Comparison of ENCODE assay signal across 9 mouse cellular contexts in genomic region chr17:44130429-44130828, GRCm38 (mm10). TPM values are rescaled to one million over a fixed set of nuclear protein-coding genes. Genes with fewer than 3 reads are reported as not detected.
A peak's percentile ranks its signal among the peaks of the same experiment; 100 is the strongest.
DNase-seq lines count a peak whose midpoint lies in the region; ATAC-seq and TF ChIP-seq lines count a peak whose summit lies in the region.
"Had no signal": no experiment of that assay in that cellular context is flagged by ENCODE, and none has a peak within 500 bp of the region (broad histone marks: within the 10 kb centered on the region; RNA-seq: fewer than 3 reads in every experiment).

No protein-coding gene starts in this region.

- DNase-seq in CH12.LX (ENCODE audit: extremely low read depth) (peak; percentile 70), ZHBTc4 (ENCODE audit: low read depth, low spot score) (peak; percentile 72)
- DNase-seq in cerebellum, postnatal 14 days = peak; percentile 77 to 83
- peak; percentile 53 to 61 for DNase-seq in gastrocnemius, postnatal 36 days
- DNase-seq in layer of hippocampus, adult 9-11 months = peak; percentile 23
- DNase-seq in right cerebral cortex, postnatal 4 days = peak; percentile 85
- peak; percentile 32 to 68 for DNase-seq in urinary bladder, postnatal 4 days (ENCODE audit: low spot score in 2 of 2)

- TF ChIP-seq RAD21 in CH12.LX (IDR thresholded peaks at IDR 0.05; ENCODE audit: low read depth, low read length) = peak; percentile 92

- H3K27me3 ChIP-seq in CH12.LX (replicated peaks) = peaks cover 60% of the 10 kb centered on the region

- TF ChIP-seq EP300 in CH12.LX (IDR thresholded peaks at IDR 0.05; ENCODE audit: low read length) = no peak

- H3K79me2 ChIP-seq in CH12.LX (replicated peaks; ENCODE audit: control insufficient read depth, extremely low read depth, insufficient read depth, poor library complexity, severe bottlenecking) = no peaks in the 10 kb centered on the region

- no peaks in the 10 kb centered on the region for H3K36me3 ChIP-seq in CH12.LX (replicated peaks in 1 of 2; ENCODE audit: control insufficient read depth in 1 of 2, insufficient read depth in 1 of 2, low read length in 1 of 2)
- H3K36me3 ChIP-seq: limb, embryonic 15.5 days had no signal

- peak; percentile 84 for ATAC-seq in megakaryocyte, adult 5-6 weeks (ENCODE audit: poor library complexity, severe bottlenecking)

- no peak overlapping the region for H3K4me3 ChIP-seq in CH12.LX (replicated peaks in 1 of 3; ENCODE audit: low read depth in 2 of 3, low read length in 2 of 3, poor library complexity in 1 of 3)
- H3K4me3 ChIP-seq: limb, embryonic 15.5 days had no signal

- intact Hi-C loops in gastrocnemius, postnatal 36 days (cut with DNase I) = loop anchor here (10.0 kb wide), 1 partner anchor 436 kb away; no protein-coding TSS in a partner anchor

- no peak for TF ChIP-seq POLR2A in CH12.LX (IDR thresholded peaks at IDR 0.05; ENCODE audit: low read depth, low read length)

- in situ Hi-C loops in CH12.LX (cut with MboI; ENCODE audit: low pct_ligation_motif_present, low pct_unique_long_range_greater_than_20kb, low sequenced_read_pairs) = no loop called here

- H3K9me3 ChIP-seq in CH12.LX (replicated peaks; ENCODE audit: low read length) = peaks cover 5% of the 10 kb centered on the region
- H3K9me3 ChIP-seq: limb, embryonic 15.5 days had no signal

- TF ChIP-seq CTCF in CH12.LX (conservative IDR thresholded peaks at IDR 0.05 in 1 of 2, IDR thresholded peaks at IDR 0.05 in 1 of 2; ENCODE audit: low read depth in 2 of 2, low read length in 2 of 2) = peak; percentile 75 to 90

- no peaks in the 10 kb centered on the region for H3K4me1 ChIP-seq in CH12.LX (ENCODE audit: control insufficient read depth in 1 of 2, insufficient read depth in 2 of 2)
- H3K4me1 ChIP-seq: limb, embryonic 15.5 days had no signal

- dilution Hi-C loops in CH12.LX (cut with MboI; ENCODE audit: extremely low pct_ligation_motif_present, extremely low pct_unique_long_range_greater_than_20kb, low sequenced_read_pairs) = no loop called here

- H3K4me2 ChIP-seq in CH12.LX (ENCODE audit: insufficient read depth, low read depth, poor library complexity, severe bottlenecking) = no peak overlapping the region
- H3K4me2 ChIP-seq: limb, embryonic 15.5 days had no signal

- no peak overlapping the region for H3K27ac ChIP-seq in CH12.LX (ENCODE audit: insufficient read depth, low read depth)
- H3K27ac ChIP-seq: limb, embryonic 15.5 days had no signal

- H3K9ac ChIP-seq in CH12.LX (ENCODE audit: insufficient read depth, low read depth) = no peak overlapping the region
- H3K9ac ChIP-seq: limb, embryonic 15.5 days had no signal

TF ChIP-seq in CH12.LX, 34 proteins besides CTCF, POLR2A, EP300 and RAD21:
- peak; percentile 87 for TF ChIP-seq SMC3 (IDR thresholded peaks at IDR 0.05; ENCODE audit: low read depth, low read length)
- peak; percentile 56 for TF ChIP-seq ZC3H11A (IDR thresholded peaks at IDR 0.05; ENCODE audit: low read depth, low read length)
- no peak for TF ChIP-seq USF1 (IDR thresholded peaks at IDR 0.05; ENCODE audit: low read depth, low read length)

RNA-seq across cellular contexts. Expression of gene Enpp4, which starts 24.8 kb away (rescaled TPM):
- total RNA-seq in CH12.LX (2012; rRNA removed) = 0.17 and 0.34 TPM in 2 replicates
- 0.16 and 0.28 TPM in 2 replicates for total RNA-seq in CH12.LX (2014; rRNA removed)
- polyA plus RNA-seq in CH12.LX (2012; ENCODE audit: insufficient read length, low read depth) = 0.11 TPM in 2 replicates
- total RNA-seq in gastrocnemius, postnatal 36 days (2021) = 10 to 100 TPM; 32.1 to 38.8 TPM
- 2.1 and 4.2 TPM in 2 replicates for total RNA-seq in megakaryocyte, adult 5-6 weeks (2015)
- 2.5 and 3.0 TPM in 2 replicates for total RNA-seq in megakaryocyte, adult 5-6 weeks (2017)

RNA-seq across cellular contexts. Expression of gene Enpp5, which starts 51.8 kb away (rescaled TPM):
- total RNA-seq in CH12.LX (2012; rRNA removed) (not detected in 2 replicates), CH12.LX (2014; rRNA removed) (not detected in 2 replicates)
- polyA plus RNA-seq in CH12.LX (2012; ENCODE audit: insufficient read length, low read depth) = not detected in 2 replicates
- 1 to 10 TPM; 5.5 to 5.6 TPM for total RNA-seq in gastrocnemius, postnatal 36 days (2021)
- total RNA-seq in megakaryocyte, adult 5-6 weeks (2015) = 1.2 and 1.4 TPM in 2 replicates
- 2.2 and 4.5 TPM in 2 replicates for total RNA-seq in megakaryocyte, adult 5-6 weeks (2017)

RNA-seq across cellular contexts. Expression of gene Clic5, which starts 58.0 kb away (rescaled TPM):
- total RNA-seq in CH12.LX (2012; rRNA removed) = not detected in 2 replicates
- total RNA-seq in CH12.LX (2014; rRNA removed) = not detected in 2 replicates
- polyA plus RNA-seq in CH12.LX (2012; ENCODE audit: insufficient read length, low read depth) = not detected in 2 replicates
- 100 to 1,000 TPM; 138 to 144 TPM for total RNA-seq in gastrocnemius, postnatal 36 days (2021)
- 0.09 and 0.14 TPM in 2 replicates for total RNA-seq in megakaryocyte, adult 5-6 weeks (2015)
- total RNA-seq in megakaryocyte, adult 5-6 weeks (2017) = 0.04 and 0.15 TPM in 2 replicates

Comparison
In these comparisons a context has a peak if more than half of its experiments do, and no peak if none do; other contexts are left out.
1. DNase-seq: peak in every context shown above with its lines; median percentile 85 in right cerebral cortex, postnatal 4 days; 80 in cerebellum, postnatal 14 days; 72 in ZHBTc4; 70 in CH12.LX; 57 in gastrocnemius, postnatal 36 days; 50 in urinary bladder, postnatal 4 days; 23 in layer of hippocampus, adult 9-11 months.
2. RNA of gene Enpp4, which starts 24.8 kb away (total RNA-seq): 32.1 to 38.8 TPM in gastrocnemius, postnatal 36 days; 2.1 to 4.2 TPM in megakaryocyte, adult 5-6 weeks and 0.16 to 0.34 TPM in CH12.LX; every median in the first group is over 4 times any median in the second.
3. RNA of gene Clic5, which starts 58.0 kb away (total RNA-seq): 138 to 144 TPM in gastrocnemius, postnatal 36 days; 0.04 to 0.15 TPM in megakaryocyte, adult 5-6 weeks and not detected in CH12.LX; every median in the first group is over 100 times any median in the second.